Mouse (Mus musculus) gastrocnemius, postnatal 4 days (tissue): ENCODE data around the gene Exoc2. TPM values are rescaled to one million over a fixed set of nuclear protein-coding genes. Genes with fewer than 3 reads are reported as not detected.

Experiments
- DNase-seq, 2 experiments: peaks; one replicate each; pipeline ENCODE4 v3.0.0; 2021 to 2022; ENCODE audit warnings: low spot score in 2 of 2, mixed read lengths in 2 of 2
- total RNA-seq, 2 experiments: library from RNA; stranded (reverse); gene quantifications; 2 replicates each; pipeline ENCODE4 v1.2.3; 2021

The Exoc2 gene
- total RNA-seq, 2 experiments from 2014 or later, result 20.5 to 20.9 TPM

GRCm38 (mm10) chr13:30833476-30834149 is 140.3 kb downstream of the Exoc2 start:
- DNase-seq, result no peak

- DNase-seq, result no peak
These were observed 142.5 kb downstream of the Exoc2 start for GRCm38 (mm10) chr13:30831369-30831768.

- DNase-seq, result no peak
These were observed 147.4 kb downstream of the Exoc2 start for GRCm38 (mm10) chr13:30826511-30826910.

- no peak for DNase-seq
These were observed 149.0 kb downstream of the Exoc2 start for GRCm38 (mm10) chr13:30824903-30825302.

- DNase-seq, result no peak
These were observed 153.3 kb downstream of the Exoc2 start for GRCm38 (mm10) chr13:30820555-30820954.

- DNase-seq, result no peak
These were observed 154.0 kb downstream of the Exoc2 start for GRCm38 (mm10) chr13:30819891-30820290.

GRCm38 (mm10) chr13:30817436-30817835 is 156.5 kb downstream of the Exoc2 start:
- DNase-seq, result no peak

GRCm38 (mm10) chr13:30814256-30814655 is 159.6 kb downstream of the Exoc2 start:
- DNase-seq, result no peak

- DNase-seq, result no peak
These were observed 160.4 kb downstream of the Exoc2 start for GRCm38 (mm10) chr13:30813464-30813863.

GRCm38 (mm10) chr13:30809240-30809639 is 164.7 kb downstream of the Exoc2 start:
- DNase-seq, result no peak

- DNase-seq, result no peak
These were observed 171.4 kb downstream of the Exoc2 start for GRCm38 (mm10) chr13:30802336-30802955.

- DNase-seq, result no peak
These were observed 172.0 kb downstream of the Exoc2 start for GRCm38 (mm10) chr13:30801886-30802285.

- no peak for DNase-seq
These were observed 177.9 kb downstream of the Exoc2 start for GRCm38 (mm10) chr13:30795960-30796359.

GRCm38 (mm10) chr13:30793616-30794015 is 180.3 kb downstream of the Exoc2 start:
- DNase-seq, result no peak

GRCm38 (mm10) chr13:30793196-30793595 is 180.7 kb downstream of the Exoc2 start:
- no peak for DNase-seq

- no peak for DNase-seq
These were observed 181.2 kb downstream of the Exoc2 start for GRCm38 (mm10) chr13:30792741-30793140.

GRCm38 (mm10) chr13:30792308-30792707 is 181.6 kb downstream of the Exoc2 start:
- no peak for DNase-seq

GRCm38 (mm10) chr13:30790016-30790415 is 183.9 kb downstream of the Exoc2 start:
- DNase-seq, result no peak

- DNase-seq, result no peak
These were observed 185.5 kb downstream of the Exoc2 start for GRCm38 (mm10) chr13:30788421-30788820.

- DNase-seq, result no peak
These were observed 185.9 kb downstream of the Exoc2 start for GRCm38 (mm10) chr13:30787960-30788359.

GRCm38 (mm10) chr13:30787556-30787955 is 186.3 kb downstream of the Exoc2 start:
- no peak for DNase-seq

- DNase-seq, result no peak
These were observed 186.9 kb downstream of the Exoc2 start for GRCm38 (mm10) chr13:30787036-30787320.
